ENCODE assay signal across 9 mouse cellular contexts in genomic region chr12:81915176-81915950, GRCm38 (mm10). TPM values are rescaled to one million over a fixed set of nuclear protein-coding genes. Genes with fewer than 3 reads are reported as not detected.
DNase-seq lines count a peak whose midpoint lies in the region; ATAC-seq and TF ChIP-seq lines count a peak whose summit lies in the region.
"Had no signal": no experiment of that assay in that cellular context is flagged by ENCODE, and none has a peak within 500 bp of the region (broad histone marks: within the 10 kb centered on the region; RNA-seq: fewer than 3 reads in every experiment).

No protein-coding gene starts in this region.

- no peak overlapping the region for H3K4me2 ChIP-seq in neural tube, embryonic 15.5 days
- H3K4me2 ChIP-seq in neural tube, embryonic 11.5 days (ENCODE audit: low read depth), result no peak overlapping the region
- H3K4me2 ChIP-seq in stomach, postnatal 0 days (replicated peaks; ENCODE audit: low read depth), result no peak overlapping the region
- H3K4me2 ChIP-seq: embryonic facial prominence, embryonic 15.5 days had no signal

- no peak for TF ChIP-seq EP300 in stomach, postnatal 0 days (optimal IDR thresholded peaks at IDR 0.05)

- intact Hi-C loops in left cerebral cortex, postnatal 14 days (cut with DNase I), result loop anchor here (1.0 to 5.0 kb wide), 2 partner anchors 53 to 119 kb away; partner anchors contain the start of gene Pcnx

- H3K27ac ChIP-seq in neural tube, embryonic 15.5 days (replicated peaks), result no peak overlapping the region
- no peak overlapping the region for H3K27ac ChIP-seq in cerebellum, adult 2 months (ENCODE audit: insufficient read depth, low read length)
- no peak overlapping the region for H3K27ac ChIP-seq in neural tube, embryonic 11.5 days (ENCODE audit: low read depth, low read length)
- H3K27ac ChIP-seq in stomach, postnatal 0 days (replicated peaks), result no peak overlapping the region
- H3K27ac ChIP-seq: embryonic facial prominence, embryonic 15.5 days had no signal

- no peak overlapping the region for H3K9ac ChIP-seq in neural tube, embryonic 15.5 days (replicated peaks)
- no peak overlapping the region for H3K9ac ChIP-seq in neural tube, embryonic 11.5 days (ENCODE audit: low read length)
- no peak overlapping the region for H3K9ac ChIP-seq in stomach, postnatal 0 days (ENCODE audit: low read length)
- H3K9ac ChIP-seq: embryonic facial prominence, embryonic 15.5 days had no signal

- no peak for TF ChIP-seq POLR2A in cerebellum, adult 2 months (IDR thresholded peaks at IDR 0.05; ENCODE audit: borderline replicate concordance, insufficient read depth, low read length)

- no peak overlapping the region for H3K4me3 ChIP-seq in neural tube, embryonic 15.5 days (replicated peaks)
- no peak overlapping the region for H3K4me3 ChIP-seq in cerebellum, adult 2 months (replicated peaks; ENCODE audit: insufficient read depth, low read depth, low read length)
- H3K4me3 ChIP-seq in neural tube, embryonic 11.5 days (ENCODE audit: low read depth, low read length), result no peak overlapping the region
- H3K4me3 ChIP-seq in stomach, postnatal 0 days (ENCODE audit: low read depth, low read length), result no peak overlapping the region
- H3K4me3 ChIP-seq: embryonic facial prominence, embryonic 15.5 days had no signal

- peaks cover 31% of the 10 kb centered on the region for H3K36me3 ChIP-seq in neural tube, embryonic 15.5 days
- H3K36me3 ChIP-seq in neural tube, embryonic 11.5 days (ENCODE audit: control insufficient read depth, insufficient read depth, low read length), result 0 out of 2 replicates have a peak, but pooled peaks cover 2% of the 10 kb centered on the region
- peaks cover 4% of the 10 kb centered on the region; the same call in 1 of the 2 replicates for H3K36me3 ChIP-seq in stomach, postnatal 0 days (ENCODE audit: control insufficient read depth, insufficient read depth, low read length)

- no peaks in the 10 kb centered on the region for H3K9me3 ChIP-seq in neural tube, embryonic 15.5 days (replicated peaks)
- no peaks in the 10 kb centered on the region for H3K9me3 ChIP-seq in neural tube, embryonic 11.5 days (ENCODE audit: control insufficient read depth, low read length)
- H3K9me3 ChIP-seq in stomach, postnatal 0 days (ENCODE audit: control insufficient read depth, low read length), result no peaks in the 10 kb centered on the region
- H3K9me3 ChIP-seq: embryonic facial prominence, embryonic 15.5 days had no signal

- peak; percentile 59 for DNase-seq in neural tube, embryonic 10.5 days (ENCODE audit: extremely low spot score, low spot score)
- DNase-seq in cerebellum, adult 2 months, result peak; percentile 72 to 81
- peak; percentile 79 to 83 for DNase-seq in left cerebral cortex, postnatal 14 days (ENCODE audit: low spot score in 2 of 2)
- peak; percentile 72 for DNase-seq in neural tube, embryonic 11.5 days (ENCODE audit: low spot score)
- DNase-seq in stomach, postnatal 0 days (ENCODE audit: low spot score), result peak; percentile 83

- TF ChIP-seq CTCF in cerebellum, adult 2 months (IDR thresholded peaks at IDR 0.05; ENCODE audit: borderline replicate concordance, insufficient read depth, low read depth, low read length), result peak; percentile 98
- TF ChIP-seq CTCF in stomach, postnatal 0 days (IDR thresholded peaks at IDR 0.05; ENCODE audit: low read depth), result peak; percentile 98

- no peaks in the 10 kb centered on the region for H3K27me3 ChIP-seq in neural tube, embryonic 15.5 days (replicated peaks)
- no peaks in the 10 kb centered on the region for H3K27me3 ChIP-seq in cerebellum, adult 2 months (ENCODE audit: control insufficient read depth, insufficient read depth, low read length)
- H3K27me3 ChIP-seq in neural tube, embryonic 11.5 days (ENCODE audit: control insufficient read depth, insufficient read depth, low read length), result no peaks in the 10 kb centered on the region
- no peaks in the 10 kb centered on the region for H3K27me3 ChIP-seq in stomach, postnatal 0 days (ENCODE audit: control insufficient read depth, insufficient read depth, low read length)
- H3K27me3 ChIP-seq: embryonic facial prominence, embryonic 15.5 days had no signal

- no peaks in the 10 kb centered on the region for H3K4me1 ChIP-seq in neural tube, embryonic 15.5 days
- no peaks in the 10 kb centered on the region for H3K4me1 ChIP-seq in cerebellum, adult 2 months (ENCODE audit: control insufficient read depth, insufficient read depth, low read length)
- H3K4me1 ChIP-seq in neural tube, embryonic 11.5 days (ENCODE audit: control insufficient read depth, insufficient read depth, low read length), result no peaks in the 10 kb centered on the region
- H3K4me1 ChIP-seq in stomach, postnatal 0 days (replicated peaks; ENCODE audit: control insufficient read depth, insufficient read depth), result no peaks in the 10 kb centered on the region

- 53% methylated on average over 2 of the region's 2 CpGs for WGBS in neural tube, embryonic 15.5 days
- 56% methylated on average over 2 of the region's 2 CpGs for WGBS in cerebellum, adult 2 months
- 67% methylated on average over 2 of the region's 2 CpGs for WGBS in neural tube, embryonic 11.5 days
- 45% methylated on average over 2 of the region's 2 CpGs for WGBS in stomach, postnatal 0 days

- no peak for ATAC-seq in neural tube, embryonic 15.5 days (ENCODE audit: low FRiP score)
- peak; percentile 75 for ATAC-seq in frontal cortex, adult (ENCODE audit: low TSS enrichment)
- ATAC-seq in inflammation-experienced regulatory T-cells, adult 6 months, result peak; percentile 80
- no peak for ATAC-seq in neural tube, embryonic 11.5 days (ENCODE audit: insufficient read depth, low FRiP score, low TSS enrichment)
- ATAC-seq in stomach, postnatal 0 days (ENCODE audit: low FRiP score, low TSS enrichment), result no peak

RNA-seq across cellular contexts. Expression of gene Pcnx, which starts 55.5 kb away (rescaled TPM):
- polyA plus RNA-seq in neural tube, embryonic 15.5 days (2015; fragmentation: Nextera tagmentation; extraction: Ambion mirVana), result 7.3 and 9.6 TPM in 2 replicates
- 45.3 and 48.2 TPM in 2 replicates for polyA plus RNA-seq in cerebellum, adult 2 months (2012; rRNA removed)
- polyA plus RNA-seq in inflammation-experienced regulatory T-cells, adult 6 months (2017; shearing (Covaris generic)), result 10 to 100 TPM in 2 of 3 experiments, 1 to 10 TPM in 1; 3.3 to 14.3 (median 12.6) TPM
- total RNA-seq in left cerebral cortex, postnatal 14 days (2021), result 100 to 1,000 TPM; 103 to 119 TPM
- 10.3 and 11.0 TPM in 2 replicates for polyA plus RNA-seq in neural tube, embryonic 11.5 days (2014; fragmentation: Nextera tagmentation; extraction: Ambion mirVana)
- polyA plus RNA-seq in stomach, postnatal 0 days (2015; fragmentation: Nextera tagmentation; extraction: Ambion mirVana), result 5.1 TPM in 2 replicates

Comparison
In these comparisons a context has a peak if more than half of its experiments do, and no peak if none do; other contexts are left out.
1. ATAC-seq: peak in frontal cortex, adult (single experiment) and inflammation-experienced regulatory T-cells, adult 6 months (single experiment); none in neural tube, embryonic 15.5 days (single experiment), neural tube, embryonic 11.5 days (single experiment) and stomach, postnatal 0 days (single experiment).
2. Peak in every context shown above with its lines, with median percentiles within 50 percentile points of each other: DNase-seq.